8 mouse cellular contexts compared by ENCODE assay signal in genomic region chr7:35948389-35948788, GRCm38 (mm10).
DNase-seq lines count a peak whose midpoint lies in the region; ATAC-seq and TF ChIP-seq lines count a peak whose summit lies in the region.

No protein-coding gene starts in this region.

- no peak overlapping the region for H3K4me3 ChIP-seq in forebrain, postnatal 0 days (ENCODE audit: low read depth, low read length)
- H3K4me3 ChIP-seq in midbrain, embryonic 16.5 days (ENCODE audit: low read depth, low read length) = peak overlapping the region; percentile 11; the same call in 1 of the 2 replicates

- H3K27me3 ChIP-seq in forebrain, postnatal 0 days (ENCODE audit: insufficient read depth, low read length) = no peaks in the 10 kb centered on the region
- H3K27me3 ChIP-seq in midbrain, embryonic 16.5 days (ENCODE audit: control insufficient read depth, insufficient read depth, low read depth, low read length) = no peaks in the 10 kb centered on the region

- no peak overlapping the region for H3K9ac ChIP-seq in forebrain, postnatal 0 days
- peak overlapping the region; percentile 32 for H3K9ac ChIP-seq in midbrain, embryonic 16.5 days (ENCODE audit: low read depth, low read length)

- WGBS in forebrain, postnatal 0 days = 4% methylated on average over 13 of the region's 13 CpGs
- 2% methylated on average over 13 of the region's 13 CpGs for WGBS in midbrain, embryonic 16.5 days

- H3K36me3 ChIP-seq in forebrain, postnatal 0 days (ENCODE audit: insufficient read depth) = no peaks in the 10 kb centered on the region
- no peaks in the 10 kb centered on the region for H3K36me3 ChIP-seq in midbrain, embryonic 16.5 days (ENCODE audit: control insufficient read depth, insufficient read depth, low read length)

- H3K9me3 ChIP-seq in forebrain, postnatal 0 days (ENCODE audit: low read length) = no peaks in the 10 kb centered on the region
- H3K9me3 ChIP-seq in midbrain, embryonic 16.5 days (replicated peaks; ENCODE audit: control insufficient read depth, low read length, poor library complexity, severe bottlenecking) = no peaks in the 10 kb centered on the region

- peaks cover 5% of the 10 kb centered on the region for H3K4me1 ChIP-seq in forebrain, postnatal 0 days (ENCODE audit: insufficient read depth)
- H3K4me1 ChIP-seq in midbrain, embryonic 16.5 days (ENCODE audit: control insufficient read depth, insufficient read depth, low read length) = peaks cover 10% of the 10 kb centered on the region

- peak; percentile 4 for DNase-seq in adrenal gland, postnatal 10 days
- DNase-seq in adrenal gland, postnatal 25 days = no peak
- peak; percentile 29 for DNase-seq in forebrain, postnatal 0 days
- DNase-seq in kidney, postnatal 4 days = peak; percentile 64 to 73
- no peak for DNase-seq in adrenal gland, adult 8-10 months
- DNase-seq in frontal cortex, postnatal 14 days (ENCODE audit: low spot score in 2 of 2) = no peak
- DNase-seq in frontal cortex, adult 2 months (ENCODE audit: extremely low spot score in 1 of 2, low spot score in 1 of 2) = no peak

- no peak for TF ChIP-seq CTCF in forebrain, postnatal 0 days (IDR thresholded peaks at IDR 0.05; ENCODE audit: low read depth)

- ATAC-seq in forebrain, postnatal 0 days = no peak
- peak; percentile 57 for ATAC-seq in midbrain, embryonic 16.5 days

- no peak overlapping the region for H3K27ac ChIP-seq in forebrain, postnatal 0 days (ENCODE audit: low read depth, low read length)
- no peak overlapping the region for H3K27ac ChIP-seq in midbrain, embryonic 16.5 days (ENCODE audit: low read length)

- peak overlapping the region; percentile 23 for H3K4me2 ChIP-seq in forebrain, postnatal 0 days (ENCODE audit: low read depth)
- H3K4me2 ChIP-seq in midbrain, embryonic 16.5 days (ENCODE audit: low read length) = peak overlapping the region; percentile 42

Comparison
In these comparisons a context has a peak if more than half of its experiments do, and no peak if none do; other contexts are left out.
1. DNase-seq: peak in adrenal gland, postnatal 10 days (single experiment), forebrain, postnatal 0 days (single experiment) and kidney, postnatal 4 days (2 of 2); none in adrenal gland, postnatal 25 days (single experiment), adrenal gland, adult 8-10 months (single experiment), frontal cortex, postnatal 14 days (0 of 2) and frontal cortex, adult 2 months (0 of 2).